In the genomic region with DNA sequence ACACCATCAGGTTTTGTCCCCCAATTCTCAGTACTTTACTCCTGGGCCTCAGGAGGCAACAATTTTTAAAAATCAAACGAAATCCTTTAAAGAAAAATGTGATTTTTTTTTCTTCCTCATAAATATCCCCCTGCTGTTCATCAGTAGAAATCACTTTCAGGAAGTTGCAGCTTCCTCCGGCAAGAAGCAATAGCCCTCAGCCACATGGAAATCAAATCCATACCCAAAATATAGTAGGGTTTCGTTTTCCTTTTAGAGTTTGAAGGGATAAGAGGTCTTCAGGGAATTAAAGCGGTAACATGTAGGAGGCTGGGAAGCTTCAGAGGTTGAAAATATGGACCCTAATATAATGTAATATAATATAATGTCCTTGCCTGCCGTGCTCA, we compare ENCODE assay signal across 9 mouse cellular contexts.
DNase-seq lines count a peak whose midpoint lies in the region; ATAC-seq and TF ChIP-seq lines count a peak whose summit lies in the region.
"Had no signal": no experiment of that assay in that cellular context is flagged by ENCODE, and none has a peak within 500 bp of the region (broad histone marks: within the 10 kb centered on the region; RNA-seq: fewer than 3 reads in every experiment).

No protein-coding gene starts in this region.

- peak overlapping the region; percentile 45 for H3K4me2 ChIP-seq in heart, postnatal 0 days (ENCODE audit: low read depth, low read length)

- no peak for TF ChIP-seq EP300 in heart, postnatal 0 days (IDR thresholded peaks at IDR 0.05; ENCODE audit: low read depth)

- WGBS in heart, postnatal 0 days, result 55% methylated on average over 5 of the region's 5 CpGs
- 26% methylated on average over 5 of the region's 5 CpGs for WGBS in macrophage (ENCODE audit: missing documents)

- peak; percentile 92 for DNase-seq in heart, adult 11 months
- DNase-seq in heart, postnatal 36 days, result no peak
- DNase-seq in heart, postnatal 0 days (ENCODE audit: low spot score), result no peak
- no peak for DNase-seq in right cerebral cortex, adult 2 months (ENCODE audit: low spot score in 2 of 2)
- DNase-seq in ovary, postnatal 10 days (ENCODE audit: low spot score), result no peak
- DNase-seq: B cell, adult 2 months had no signal

- TF ChIP-seq POLR2A in bone marrow macrophage, adult 2 months (IDR thresholded peaks at IDR 0.05; ENCODE audit: borderline replicate concordance, low read depth, low read length), result no peak

- H3K27me3 ChIP-seq in heart, postnatal 0 days (ENCODE audit: control insufficient read depth, insufficient read depth, low read length), result no peaks in the 10 kb centered on the region

- no peak for TF ChIP-seq CTCF in bone marrow macrophage, adult 2 months (IDR thresholded peaks at IDR 0.05; ENCODE audit: low read depth, low read length)
- TF ChIP-seq CTCF in heart, postnatal 0 days (IDR thresholded peaks at IDR 0.05; ENCODE audit: low read depth), result no peak

- H3K79me2 ChIP-seq in macrophage (ENCODE audit: inconsistent target), result peaks cover 93% of the 10 kb centered on the region

- no peaks in the 10 kb centered on the region; the same call in 1 of the 2 replicates for H3K36me3 ChIP-seq in heart, postnatal 0 days (replicated peaks; ENCODE audit: control insufficient read depth, insufficient read depth, low read length)
- no peaks in the 10 kb centered on the region; the same call in 1 of the 2 replicates for H3K36me3 ChIP-seq in macrophage (ENCODE audit: inconsistent target)

- no peak for ATAC-seq in heart, postnatal 0 days (ENCODE audit: insufficient read depth, low read depth)
- no peak for ATAC-seq in CD4-positive, CD25-positive, alpha-beta regulatory T cell, adult 4 months

- H3K9me3 ChIP-seq in heart, postnatal 0 days (replicated peaks; ENCODE audit: control insufficient read depth, low read length), result no peaks in the 10 kb centered on the region

- no peak overlapping the region for H3K9ac ChIP-seq in heart, postnatal 0 days (replicated peaks; ENCODE audit: low read depth, low read length)

- peak overlapping the region; percentile 87 for H3K27ac ChIP-seq in bone marrow macrophage, adult 2 months (ENCODE audit: insufficient read depth, low read depth, low read length)
- H3K27ac ChIP-seq in heart, postnatal 0 days (ENCODE audit: low read depth), result peak overlapping the region; percentile 56
- H3K27ac ChIP-seq in macrophage, result peak overlapping the region; percentile 90

- peaks cover 63% of the 10 kb centered on the region for H3K4me1 ChIP-seq in bone marrow macrophage, adult 2 months (ENCODE audit: control insufficient read depth, insufficient read depth, low read length)
- H3K4me1 ChIP-seq in heart, postnatal 0 days (ENCODE audit: control insufficient read depth, insufficient read depth), result peaks cover 9% of the 10 kb centered on the region

- H3K4me3 ChIP-seq in bone marrow macrophage, adult 2 months (ENCODE audit: insufficient read depth, low read length), result peak overlapping the region; percentile 36
- peak overlapping the region; percentile 7 for H3K4me3 ChIP-seq in heart, postnatal 0 days (ENCODE audit: low read depth, low read length)
- peak overlapping the region; percentile 5; the same call in 1 of the 2 replicates for H3K4me3 ChIP-seq in macrophage (ENCODE audit: inconsistent target)

- intact Hi-C loops in heart, postnatal 36 days (cut with DNase I), result loop anchor here (2.0 kb wide), 1 partner anchor 28 kb away; no protein-coding TSS in a partner anchor
